Mouse (Mus musculus) activated CD4-positive, CD25-positive, alpha-beta regulatory T cell, adult 4 months (primary cell): ENCODE results near the gene Cog7. TPM values are rescaled to one million over a fixed set of nuclear protein-coding genes. Genes with fewer than 3 reads are reported as not detected.

ENCODE experiments used
- ATAC-seq: one replicate; pipeline ENCODE4 v1.8.0; 2017
- polyA plus RNA-seq, 2 experiments: library from polyadenylated mRNA; unstranded; fragments of 100-300 nt; shearing (Covaris generic); gene quantifications; one replicate each; pipeline ENCODE4 v1.2.1; 2017

Gene Cog7
- polyA plus RNA-seq, result 10 to 100 TPM in 1 of 2 experiments, 1 to 10 TPM in 1; 8.3 to 10.3 TPM

- ATAC-seq, result peak; percentile 91
These were observed at the start of gene Cog7 for GRCm38 (mm10) chr7:121981307-121981871. Gene Cog7 (minus strand): TSS chr7:121981711.

GRCm38 (mm10) chr7:122022131-122022530 is 40.6 kb upstream of the Cog7 start:
- ATAC-seq, result no peak

GRCm38 (mm10) chr7:122020667-122021354 is 39.3 kb upstream of the Cog7 start, which contains the start of gene Gga2:
Gene Gga2 (minus strand): TSS chr7:122021222.
- peak; percentile 91 for ATAC-seq

GRCm38 (mm10) chr7:122020273-122020666 is 38.8 kb upstream of the Cog7 start:
- no peak for ATAC-seq

GRCm38 (mm10) chr7:122018978-122019377 is 37.5 kb upstream of the Cog7 start:
- no peak for ATAC-seq

GRCm38 (mm10) chr7:122018247-122018646 is 36.7 kb upstream of the Cog7 start:
- ATAC-seq, result no peak

- no peak for ATAC-seq
These were observed 34.2 kb upstream of the Cog7 start for GRCm38 (mm10) chr7:122015734-122016133.

GRCm38 (mm10) chr7:122015105-122015504 is 33.6 kb upstream of the Cog7 start:
- ATAC-seq, result no peak

GRCm38 (mm10) chr7:122012949-122013348 is 31.4 kb upstream of the Cog7 start:
- ATAC-seq, result no peak

- no peak for ATAC-seq
These were observed 30.9 kb upstream of the Cog7 start for GRCm38 (mm10) chr7:122012370-122012769.

GRCm38 (mm10) chr7:122000396-122000795 is 18.9 kb upstream of the Cog7 start:
- no peak for ATAC-seq

GRCm38 (mm10) chr7:121995961-121996360 is 14.4 kb upstream of the Cog7 start:
- ATAC-seq, result no peak

GRCm38 (mm10) chr7:121975031-121975430 is 6.5 kb downstream of the Cog7 start:
- ATAC-seq, result peak; percentile 65

- ATAC-seq, result no peak
These were observed 9.8 kb downstream of the Cog7 start for GRCm38 (mm10) chr7:121971698-121972097.

GRCm38 (mm10) chr7:121970250-121970649 is 11.3 kb downstream of the Cog7 start:
- ATAC-seq, result no peak

- no peak for ATAC-seq
These were observed 12.7 kb downstream of the Cog7 start for GRCm38 (mm10) chr7:121968816-121969215.

- no peak for ATAC-seq
These were observed 13.3 kb downstream of the Cog7 start for GRCm38 (mm10) chr7:121968242-121968641.

GRCm38 (mm10) chr7:121966169-121966568 is 15.3 kb downstream of the Cog7 start:
- no peak for ATAC-seq

- ATAC-seq, result peak; percentile 71
These were observed 17.6 kb downstream of the Cog7 start for GRCm38 (mm10) chr7:121963883-121964398.

- no peak for ATAC-seq
These were observed 18.9 kb downstream of the Cog7 start for GRCm38 (mm10) chr7:121962571-121962959.

- no peak for ATAC-seq
These were observed 19.5 kb downstream of the Cog7 start for GRCm38 (mm10) chr7:121961913-121962570.

GRCm38 (mm10) chr7:121955802-121956201 is 25.7 kb downstream of the Cog7 start:
- ATAC-seq, result no peak

- no peak for ATAC-seq
These were observed 26.4 kb downstream of the Cog7 start for GRCm38 (mm10) chr7:121954891-121955669.
